Mouse (Mus musculus) cerebellum, postnatal 10 days (tissue): ENCODE measurements around the gene Nucb1.
A peak's percentile ranks its signal among the peaks of the same experiment; 100 is the strongest.
"Not testable (repeated sequence)": the region's sequence is repeated elsewhere in the genome, so short reads cannot be mapped to it uniquely, and the experiment has no call there.

Experiments
- DNase-seq, 2 experiments: peaks; one replicate each; pipeline ENCODE4 v3.0.0; 2021; ENCODE audit warnings: mixed read lengths in 2 of 2

The Nucb1 gene

GRCm38 (mm10) chr7:45524841-45525621, 14.8 kb upstream of the Nucb1 start:
- DNase-seq = peak; percentile 39 to 53

GRCm38 (mm10) chr7:45523678-45524170, 13.5 kb upstream of the Nucb1 start:
- no peak for DNase-seq

GRCm38 (mm10) chr7:45522957-45523676, 12.9 kb upstream of the Nucb1 start:
- DNase-seq = no peak

- DNase-seq = no peak
Observed at GRCm38 (mm10) chr7:45522194-45522752, 12.1 kb upstream of the Nucb1 start.

- DNase-seq = peak; percentile 94 to 96
Observed at GRCm38 (mm10) chr7:45521728-45522184, 11.6 kb upstream of the Nucb1 start.

GRCm38 (mm10) chr7:45520605-45521004, 10.4 kb upstream of the Nucb1 start:
- peak in 1 of 2 experiments; percentile 35 for DNase-seq

GRCm38 (mm10) chr7:45519345-45520120, 9.3 kb upstream of the Nucb1 start:
- DNase-seq = peak; percentile 44 to 46

GRCm38 (mm10) chr7:45518618-45519017, 8.4 kb upstream of the Nucb1 start:
- no peak for DNase-seq

GRCm38 (mm10) chr7:45516846-45517245, 6.6 kb upstream of the Nucb1 start:
- DNase-seq = not testable (repeated sequence)

- no peak for DNase-seq
Observed at GRCm38 (mm10) chr7:45515436-45515835, 5.2 kb upstream of the Nucb1 start.

- DNase-seq = no peak
Observed at GRCm38 (mm10) chr7:45514411-45514810, 4.2 kb upstream of the Nucb1 start.

- no peak for DNase-seq
Observed at GRCm38 (mm10) chr7:45509181-45509882, 874 bp downstream of the Nucb1 start.

GRCm38 (mm10) chr7:45508561-45508960, 1.6 kb downstream of the Nucb1 start:
- DNase-seq = no peak

- no peak for DNase-seq
Observed at GRCm38 (mm10) chr7:45507583-45507982, 2.6 kb downstream of the Nucb1 start.

GRCm38 (mm10) chr7:45498427-45498826, 11.8 kb downstream of the Nucb1 start:
- no peak for DNase-seq

GRCm38 (mm10) chr7:45494548-45494947, 15.7 kb downstream of the Nucb1 start:
- no peak for DNase-seq

- DNase-seq = peak; percentile 72
Observed at GRCm38 (mm10) chr7:45492951-45493350, 17.3 kb downstream of the Nucb1 start.

GRCm38 (mm10) chr7:45492225-45492844, 17.9 kb downstream of the Nucb1 start:
- DNase-seq = no peak

GRCm38 (mm10) chr7:45491264-45491663, 18.9 kb downstream of the Nucb1 start:
- no peak for DNase-seq

GRCm38 (mm10) chr7:45490822-45491221, 19.4 kb downstream of the Nucb1 start:
- no peak for DNase-seq

GRCm38 (mm10) chr7:45489578-45489977, 20.6 kb downstream of the Nucb1 start:
- no peak for DNase-seq
